Mouse (Mus musculus) CH12.LX (cell line): ENCODE data around the gene Olfm4. TPM values are rescaled to one million over a fixed set of nuclear protein-coding genes. Genes with fewer than 3 reads are reported as not detected.

Source experiments
- DNase-seq: peaks from one replicate; pipeline ENCODE4 v3.0.0-alpha.2; 2013; ENCODE audit errors: extremely low read depth
- H3K27ac ChIP-seq: 2 replicates; pipeline ENCODE4 v1.5.1; 2012; ENCODE audit warnings: low read depth, mild to moderate bottlenecking, control low read depth, moderate library complexity; ENCODE audit not compliant: insufficient read depth
- H3K27me3 ChIP-seq: replicated peaks from 2 replicates; pipeline ENCODE3; 2012; ENCODE audit warnings: inconsistent platforms
- H3K36me3 ChIP-seq, 2 experiments: replicated peaks in 1 of 2; 2 replicates each; pipeline versions ENCODE3 to v1.6.1; 2012; ENCODE audit warnings: inconsistent platforms in 1 of 2, low read length in 1 of 2, mild to moderate bottlenecking in 1 of 2, mixed read lengths in 1 of 2, moderate library complexity in 1 of 2; ENCODE audit not compliant: control insufficient read depth in 1 of 2, insufficient read depth in 1 of 2
- H3K4me1 ChIP-seq, 2 experiments: 2 replicates each; pipeline ENCODE4 v1.6.1; 2012; ENCODE audit warnings: inconsistent platforms in 1 of 2, moderate library complexity in 1 of 2; ENCODE audit not compliant: insufficient read depth in 2 of 2, control insufficient read depth in 1 of 2
- H3K4me2 ChIP-seq: 2 replicates; pipeline ENCODE4 v1.6.1; 2012; ENCODE audit warnings: low read depth, mild to moderate bottlenecking, control low read depth; ENCODE audit not compliant: poor library complexity, insufficient read depth, severe bottlenecking
- H3K4me3 ChIP-seq, 3 experiments: fragments of 150-350 bp in 1 of 3; sonication (generic) in 1 of 3; replicated peaks in 1 of 3; 2 replicates each; pipeline versions ENCODE3 to v1.5.1; 2011 to 2012; ENCODE audit warnings: low read depth in 2 of 3, low read length in 2 of 3, mild to moderate bottlenecking in 2 of 3, moderate library complexity in 2 of 3, control low read depth in 1 of 3, improper control_type of control experiment in 1 of 3, inconsistent platforms in 1 of 3, mixed read lengths in 1 of 3; ENCODE audit not compliant: poor library complexity in 1 of 3
- H3K79me2 ChIP-seq: replicated peaks from 2 replicates; pipeline ENCODE4 v1.6.1; 2012; ENCODE audit warnings: mild to moderate bottlenecking, moderate library complexity; ENCODE audit not compliant: control insufficient read depth, poor library complexity, insufficient read depth, severe bottlenecking; ENCODE audit errors: extremely low read depth
- H3K9ac ChIP-seq: 2 replicates; pipeline ENCODE4 v1.6.1; 2012; ENCODE audit warnings: low read depth, mild to moderate bottlenecking, control low read depth, moderate library complexity; ENCODE audit not compliant: insufficient read depth
- H3K9me3 ChIP-seq: replicated peaks from 2 replicates; pipeline ENCODE3; 2012; ENCODE audit warnings: low read length, inconsistent platforms, mixed read lengths
- BHLHE40 ChIP-seq: IDR thresholded peaks from 2 replicates; pipeline ENCODE4 v1.6.1; 2011; ENCODE audit warnings: mild to moderate bottlenecking, low read depth, low read length, improper control_type of control experiment
- CHD1 ChIP-seq: IDR thresholded peaks from 2 replicates; pipeline ENCODE4 v1.6.1; 2012; ENCODE audit warnings: low read depth, low read length, improper control_type of control experiment, inconsistent platforms
- CHD2 ChIP-seq: IDR thresholded peaks from 2 replicates; pipeline ENCODE4 v1.6.1; 2011; ENCODE audit warnings: low read length, improper control_type of control experiment
- E2F4 ChIP-seq: IDR thresholded peaks from 2 replicates; pipeline ENCODE4 v1.6.1; 2011; ENCODE audit warnings: low read depth, low read length, improper control_type of control experiment; ENCODE audit not compliant: insufficient replicate concordance
- HCFC1 ChIP-seq: IDR thresholded peaks from 2 replicates; pipeline ENCODE4 v1.6.1; 2012; ENCODE audit warnings: low read depth, mild to moderate bottlenecking, inconsistent platforms, low read length, improper control_type of control experiment
- IRF4 ChIP-seq: IDR thresholded peaks from 2 replicates; pipeline ENCODE4 v1.6.1; 2014; ENCODE audit warnings: low read depth, mild to moderate bottlenecking, inconsistent platforms, low read length, improper control_type of control experiment
- MAZ ChIP-seq: IDR thresholded peaks from 2 replicates; pipeline ENCODE4 v1.6.1; 2012; ENCODE audit warnings: low read depth, mild to moderate bottlenecking, inconsistent platforms, low read length, improper control_type of control experiment, moderate library complexity
- MYC ChIP-seq: IDR thresholded peaks from 2 replicates; pipeline ENCODE4 v1.6.1; 2011; ENCODE audit warnings: low read depth, mild to moderate bottlenecking, improper control_type of control experiment, low read length
- PAX5 ChIP-seq: IDR thresholded peaks from 2 replicates; pipeline ENCODE4 v1.6.1; 2012; ENCODE audit warnings: low read length, inconsistent platforms, mixed read lengths
- POLR2A ChIP-seq: IDR thresholded peaks from 2 replicates; pipeline ENCODE4 v1.6.1; 2011; ENCODE audit warnings: low read depth, mild to moderate bottlenecking, improper control_type of control experiment, low read length
- POLR2AphosphoS2 ChIP-seq: IDR thresholded peaks from 2 replicates; pipeline ENCODE4 v1.6.1; 2011; ENCODE audit warnings: low read depth, low read length, improper control_type of control experiment
- RCOR1 ChIP-seq: conservative IDR thresholded peaks from 2 replicates; pipeline ENCODE4 v1.6.1; 2012; ENCODE audit warnings: low read depth, mild to moderate bottlenecking, inconsistent platforms, low read length, improper control_type of control experiment
- TBP ChIP-seq: conservative IDR thresholded peaks from 2 replicates; pipeline ENCODE4 v1.6.1; 2011; ENCODE audit warnings: low read depth, low read length, improper control_type of control experiment
- TCF12 ChIP-seq: IDR thresholded peaks from 2 replicates; pipeline ENCODE4 v1.6.1; 2014; ENCODE audit warnings: low read depth, mild to moderate bottlenecking, inconsistent platforms, low read length, improper control_type of control experiment
- UBTF ChIP-seq: IDR thresholded peaks from 2 replicates; pipeline ENCODE4 v1.6.1; 2012; ENCODE audit warnings: low read depth, mild to moderate bottlenecking, inconsistent platforms, low read length, improper control_type of control experiment, moderate library complexity
- ZKSCAN1 ChIP-seq: IDR thresholded peaks from 2 replicates; pipeline ENCODE4 v1.6.1; 2012; ENCODE audit warnings: low read depth, inconsistent platforms, low read length, improper control_type of control experiment, borderline replicate concordance
- ZMIZ1 ChIP-seq: IDR thresholded peaks from 2 replicates; pipeline ENCODE4 v1.6.1; 2012; ENCODE audit warnings: low read depth, mild to moderate bottlenecking, inconsistent platforms, low read length, improper control_type of control experiment
- dilution Hi-C: fragments of 300-500 bp; cut with MboI; formaldehyde crosslinking; loops from 2 replicates; pipeline ENCODE4 v1.14.3; 2020; ENCODE audit warnings: low sequenced_read_pairs; ENCODE audit not compliant: extremely low pct_unique_long_range_greater_than_20kb, extremely low pct_ligation_motif_present
- in situ Hi-C: fragments of 300-500 bp; cut with MboI; formaldehyde crosslinking; loops from 3 replicates; pipeline ENCODE4 v1.14.3; 2019; ENCODE audit warnings: low sequenced_read_pairs, low pct_ligation_motif_present, low pct_unique_long_range_greater_than_20kb, mixed read lengths
- polyA plus RNA-seq: library from polyadenylated mRNA; unstranded; fragments of >175 nt; gene quantifications from 2 replicates; pipeline ENCODE4 v1.2.1, GENCODE M21; 2012; ENCODE audit warnings: low read depth; ENCODE audit not compliant: insufficient read length
- total RNA-seq, 2 experiments: library from RNA; depleted of rRNA; stranded (reverse); fragments of 300-350 nt in 1 of 2; fragments of >200 nt in 1 of 2; gene quantifications; 2 replicates each; pipeline ENCODE4 v1.2.3; 2012 to 2014

Olfm4 gene
- total and polyA plus RNA-seq, 3 experiments, result 6.8 to 24.9 (median 13.8) TPM

- in situ Hi-C loops, result no loop called here
- Histone ChIP-seq H3K9ac (no peak overlapping the region), H3K27ac (no peak overlapping the region), H3K27me3 (no peaks in the 10 kb centered on the region), H3K4me1 (peaks cover 6 to 16% of the 10 kb centered on the region in 2 experiments), H3K4me2 (no peak overlapping the region), H3K9me3 (no peaks in the 10 kb centered on the region), H3K79me2 (no peaks in the 10 kb centered on the region), H3K4me3 (no peak overlapping the region), H3K36me3 (peaks cover 7 to 50% of the 10 kb centered on the region in 2 experiments)
- dilution Hi-C loops, result no loop called here
- no peak for TF ChIP-seq ZMIZ1
- no peak for TF ChIP-seq UBTF
- TF ChIP-seq TCF12, result no peak
- no peak for TF ChIP-seq CHD2
- no peak for TF ChIP-seq CHD1
- no peak for TF ChIP-seq IRF4
- TF ChIP-seq BHLHE40, result no peak
- no peak for TF ChIP-seq MYC
- no peak for TF ChIP-seq POLR2A
- TF ChIP-seq TBP, result no peak
- no peak for TF ChIP-seq POLR2AphosphoS2
- no peak for TF ChIP-seq RCOR1
- no peak for TF ChIP-seq ZKSCAN1
- no peak for TF ChIP-seq PAX5
- no peak for DNase-seq
Observed at GRCm38 (mm10) chr14:80007686-80008085, 23.8 kb downstream of the Olfm4 start.

DNA sequence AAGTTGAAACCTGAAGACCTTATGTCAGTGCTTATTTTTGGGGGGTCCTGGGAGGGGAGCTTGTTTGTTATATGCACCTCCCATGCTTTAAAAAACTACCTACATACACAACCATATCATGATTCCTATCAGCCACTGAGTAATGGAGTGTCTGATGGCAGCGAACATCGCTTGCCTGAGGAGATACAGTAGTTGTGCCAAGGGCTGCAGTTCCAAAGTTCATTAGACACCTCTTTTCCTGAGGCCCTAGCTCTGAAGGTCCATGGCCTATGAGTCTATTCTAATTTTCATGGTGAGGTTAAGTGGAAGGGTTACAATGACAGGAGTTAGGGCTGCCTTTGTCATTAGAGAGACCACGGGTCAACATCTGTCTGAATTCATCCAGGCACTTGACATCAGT is 26.5 kb downstream of the Olfm4 start:
- H3K9ac ChIP-seq, result no peak overlapping the region

More for the DNA sequence above, 26.5 kb downstream of the Olfm4 start:
- H3K4me2 ChIP-seq, result peak overlapping the region; percentile 44; the same call in 1 of the 2 replicates
- peaks cover 10 to 61% of the 10 kb centered on the region in 2 experiments for H3K36me3 ChIP-seq
- dilution Hi-C loops (no loop called here), in situ Hi-C loops (no loop called here)
- H3K27me3 ChIP-seq, result no peaks in the 10 kb centered on the region
- H3K4me3 ChIP-seq, result no peak overlapping the region
- DNase-seq, result no peak
- no peaks in the 10 kb centered on the region for H3K9me3 ChIP-seq
- no peak overlapping the region for H3K27ac ChIP-seq
- no peaks in the 10 kb centered on the region for H3K79me2 ChIP-seq
- no peak for TF ChIP-seq HCFC1
- no peak for TF ChIP-seq MAZ
- no peak for TF ChIP-seq TBP
- TF ChIP-seq CHD1, result no peak
- TF ChIP-seq PAX5, result no peak
- TF ChIP-seq E2F4, result no peak
- TF ChIP-seq, all 38 proteins: peak for 0
- peaks cover 3 to 12% of the 10 kb centered on the region in 2 experiments for H3K4me1 ChIP-seq
